Mouse (Mus musculus): ENCODE data around the gene Olfr1355. TPM values are rescaled to one million over a fixed set of nuclear protein-coding genes. Genes with fewer than 3 reads are reported as not detected.
"Not testable (repeated sequence)": the region's sequence is repeated elsewhere in the genome, so short reads cannot be mapped to it uniquely, and the experiment has no call there.

The Olfr1355 gene
- not detected in 2 replicates for polyA plus RNA-seq (2016; fragmentation: Nextera tagmentation; extraction: Ambion mirVana)

DNA sequence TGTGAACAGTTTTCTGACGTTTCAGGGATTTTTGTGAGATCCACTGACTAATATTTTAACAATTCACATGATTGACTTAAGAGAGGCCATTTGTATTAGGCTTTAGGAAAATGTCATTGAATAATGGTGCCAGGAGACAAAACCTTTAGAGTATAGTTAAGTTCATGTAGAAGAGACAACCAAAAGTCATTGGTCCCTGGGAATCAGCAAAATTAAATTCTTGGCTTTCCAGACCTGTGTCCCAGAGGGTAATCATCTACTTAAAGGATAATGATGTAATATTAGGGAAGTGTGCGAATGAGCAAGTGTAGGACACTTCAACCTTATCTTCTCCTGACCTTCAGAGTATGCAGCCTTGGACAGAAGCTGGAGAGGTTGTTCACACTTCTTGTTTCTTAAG, at the start of gene Olfr1355:
TSS of gene Olfr1355 (plus strand) at position 301 of the 400 bp plus-strand sequence.
- Histone ChIP-seq H3K4me3 (replicated peaks) (no peak within 1 kb of the TSS), H3K4me1 (replicated peaks) (no peaks in the 10 kb centered on the region), H3K27ac (no peak within 1 kb of the TSS), H3K36me3 (no peaks in the 10 kb centered on the region), H3K9me3 (peaks cover 7% of the 10 kb centered on the region), H3K4me2 (no peak within 1 kb of the TSS), H3K27me3 (no peaks in the 10 kb centered on the region), H3K9ac (replicated peaks) (no peak within 1 kb of the TSS)
- no peak for ATAC-seq (ENCODE audit: insufficient number of reproducible peaks, insufficient read depth, low FRiP score, low TSS enrichment, low read depth)
- WGBS = 80% methylated on average over 2 of the region's 2 CpGs

DNA sequence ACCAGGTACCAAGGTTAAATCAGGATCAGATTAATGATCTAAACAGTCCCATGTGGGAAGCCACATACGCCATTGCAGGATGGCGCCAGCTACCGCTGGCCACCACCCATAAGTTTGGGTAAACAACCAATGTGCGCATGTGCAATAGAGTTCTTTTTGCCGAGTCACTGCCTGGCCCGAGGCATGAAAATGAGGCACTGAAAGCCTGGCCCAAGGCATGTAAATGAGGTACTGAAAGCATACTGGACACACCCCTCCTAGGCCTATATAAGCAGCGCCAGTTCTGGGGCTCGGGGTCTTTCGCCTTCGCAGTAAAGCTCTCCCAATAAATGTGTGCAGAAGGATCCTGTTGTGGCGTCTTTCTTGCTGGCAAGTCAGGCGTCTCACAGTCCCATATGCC, 34.9 kb upstream of the Olfr1355 start:
- H3K4me2 ChIP-seq; H3K27ac ChIP-seq; H3K4me3 ChIP-seq (replicated peaks); H3K4me1 ChIP-seq (replicated peaks); ATAC-seq (ENCODE audit: insufficient number of reproducible peaks, insufficient read depth, low FRiP score, low TSS enrichment, low read depth); H3K27me3 ChIP-seq; H3K9me3 ChIP-seq; H3K9ac ChIP-seq (replicated peaks); H3K36me3 ChIP-seq: not testable (repeated sequence)
- WGBS = 91% methylated on average over 12 of the region's 12 CpGs

DNA sequence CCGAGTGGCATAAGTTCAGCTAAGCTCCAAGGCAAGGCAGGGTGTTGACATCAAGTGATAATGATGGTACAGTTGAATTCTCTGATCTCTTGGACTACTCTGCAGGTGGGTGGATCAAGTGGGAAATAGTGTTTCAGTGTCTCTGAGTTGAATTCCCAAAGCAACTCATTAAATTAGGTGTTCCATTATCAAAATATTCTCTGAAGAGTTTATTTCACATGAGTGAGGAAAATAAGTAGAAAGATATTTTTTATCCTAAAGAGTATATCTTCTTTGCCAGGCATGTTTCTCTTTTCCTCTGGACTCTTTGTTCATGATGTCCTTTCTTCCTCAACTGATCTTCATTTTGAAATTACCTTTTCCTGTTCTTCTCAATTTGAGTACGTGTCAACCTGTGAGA, 23.3 kb upstream of the Olfr1355 start, which contains the start of gene Olfr1356:
TSS of gene Olfr1356 (minus strand) at position 101 of the 400 bp plus-strand sequence.
- H3K4me3 ChIP-seq (replicated peaks) = no peak within 1 kb of the TSS
- ATAC-seq (ENCODE audit: insufficient number of reproducible peaks, insufficient read depth, low FRiP score, low TSS enrichment, low read depth) = no peak
- H3K9ac ChIP-seq (replicated peaks) = no peak within 1 kb of the TSS
- H3K27me3 ChIP-seq = no peaks in the 10 kb centered on the region
- no peaks in the 10 kb centered on the region for H3K4me1 ChIP-seq (replicated peaks)
- H3K4me2 ChIP-seq = no peak within 1 kb of the TSS
- peaks cover 8% of the 10 kb centered on the region; the same call in 1 of the 2 replicates for H3K9me3 ChIP-seq
- 84% methylated on average over 2 of the region's 2 CpGs for WGBS
- no peaks in the 10 kb centered on the region for H3K36me3 ChIP-seq
- H3K27ac ChIP-seq = no peak within 1 kb of the TSS

DNA sequence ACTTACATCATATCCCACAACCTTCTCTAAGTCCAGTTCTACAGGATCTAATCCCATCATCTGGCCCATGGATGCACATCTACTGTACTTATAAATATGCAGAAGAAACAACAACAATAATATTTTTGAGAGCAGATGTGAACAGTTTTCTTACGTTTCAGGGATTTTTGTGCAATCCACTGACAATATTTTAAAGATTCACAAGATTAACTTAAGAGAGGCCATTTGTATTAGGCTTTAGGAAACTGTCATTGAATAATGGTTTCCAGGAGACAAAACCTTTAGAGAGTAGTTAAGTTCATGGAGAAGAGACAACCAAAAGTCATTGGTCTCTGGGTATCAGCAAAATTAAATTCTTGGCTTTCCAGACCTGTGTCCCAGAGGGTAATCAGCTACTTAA, 37.5 kb downstream of the Olfr1355 start, which contains the start of gene Olfr1354:
TSS of gene Olfr1354 (plus strand) at position 301 of the 400 bp plus-strand sequence.
- H3K4me3 ChIP-seq (replicated peaks); H3K27ac ChIP-seq; H3K4me2 ChIP-seq; H3K9me3 ChIP-seq; H3K27me3 ChIP-seq; H3K9ac ChIP-seq (replicated peaks); ATAC-seq (ENCODE audit: insufficient number of reproducible peaks, insufficient read depth, low FRiP score, low TSS enrichment, low read depth); H3K4me1 ChIP-seq (replicated peaks); H3K36me3 ChIP-seq: not testable (repeated sequence)
- 81% methylated on average over 1 of the region's 1 CpGs for WGBS

Other genes starting within 250 kb of the Olfr1355 start
- gene Casp14, start 157.2 kb upstream of the Olfr1355 start, polyA plus RNA-seq (2016; fragmentation: Nextera tagmentation; extraction: Ambion mirVana) = 0.15 and 0.18 TPM in 2 replicates
- gene Ccdc105, start 122.5 kb upstream of the Olfr1355 start, polyA plus RNA-seq (2016; fragmentation: Nextera tagmentation; extraction: Ambion mirVana) = 0.11 and 0.27 TPM in 2 replicates
- gene Slc1a6, start 95.0 kb upstream of the Olfr1355 start, polyA plus RNA-seq (2016; fragmentation: Nextera tagmentation; extraction: Ambion mirVana) = 1.2 and 1.5 TPM in 2 replicates
- not detected in 2 replicates for gene Olfr1356, start 23.4 kb upstream of the Olfr1355 start, polyA plus RNA-seq (2016; fragmentation: Nextera tagmentation; extraction: Ambion mirVana)
- gene Olfr1354, start 37.6 kb downstream of the Olfr1355 start, polyA plus RNA-seq (2016; fragmentation: Nextera tagmentation; extraction: Ambion mirVana) = not detected in 2 replicates
- gene Olfr8, start 75.1 kb downstream of the Olfr1355 start, polyA plus RNA-seq (2016; fragmentation: Nextera tagmentation; extraction: Ambion mirVana) = not detected in 2 replicates
- not detected in 2 replicates for gene Olfr1353, start 87.8 kb downstream of the Olfr1355 start, polyA plus RNA-seq (2016; fragmentation: Nextera tagmentation; extraction: Ambion mirVana)
- gene Olfr1352, start 105.5 kb downstream of the Olfr1355 start, polyA plus RNA-seq (2016; fragmentation: Nextera tagmentation; extraction: Ambion mirVana) = not detected in 2 replicates
- gene Olfr1351, start 136.9 kb downstream of the Olfr1355 start, polyA plus RNA-seq (2016; fragmentation: Nextera tagmentation; extraction: Ambion mirVana) = not detected in 2 replicates
- gene Olfr57, start 153.2 kb downstream of the Olfr1355 start, polyA plus RNA-seq (2016; fragmentation: Nextera tagmentation; extraction: Ambion mirVana) = 0.13 TPM in 1 of 2 replicates, not detected in the other
- 51.1 and 54.9 TPM in 2 replicates for gene 2610008E11Rik, start 222.1 kb downstream of the Olfr1355 start, polyA plus RNA-seq (2016; fragmentation: Nextera tagmentation; extraction: Ambion mirVana)